ENCODE assay signal across 16 mouse cellular contexts in genomic region chr1:180288872-180289468, GRCm38 (mm10). TPM values are rescaled to one million over a fixed set of nuclear protein-coding genes. Genes with fewer than 3 reads are reported as not detected.
DNase-seq lines count a peak whose midpoint lies in the region; ATAC-seq lines count a peak whose summit lies in the region.
"Had no signal": no experiment of that assay in that cellular context is flagged by ENCODE, and none has a peak within 500 bp of the region (broad histone marks: within the 10 kb centered on the region; RNA-seq: fewer than 3 reads in every experiment).

No protein-coding gene starts in this region.

- WGBS in kidney, embryonic 14.5 days: 79% methylated on average over 7 of the region's 7 CpGs
- 79% methylated on average over 7 of the region's 7 CpGs for WGBS in intestine, embryonic 15.5 days
- WGBS in stomach, embryonic 15.5 days: 77% methylated on average over 7 of the region's 7 CpGs

- ATAC-seq in kidney, embryonic 14.5 days (ENCODE audit: low FRiP score, low TSS enrichment): no peak; the same call in 1 of the 2 replicates
- ATAC-seq in intestine, embryonic 15.5 days: peak; percentile 50
- no peak for ATAC-seq in stomach, embryonic 15.5 days (ENCODE audit: insufficient read depth, low FRiP score, low read depth)
- no peak for ATAC-seq in monocyte, adult 5-6 weeks (replicated peaks; ENCODE audit: insufficient number of reproducible peaks, low FRiP score, low TSS enrichment, poor library complexity, severe bottlenecking)
- ATAC-seq: hindbrain, postnatal 0 days had no signal

- no peak overlapping the region for H3K9ac ChIP-seq in kidney, embryonic 14.5 days (ENCODE audit: low read depth, low read length)
- no peak overlapping the region for H3K9ac ChIP-seq in intestine, embryonic 15.5 days
- H3K9ac ChIP-seq in stomach, embryonic 15.5 days: no peak overlapping the region
- H3K9ac ChIP-seq: embryonic facial prominence, embryonic 15.5 days; forebrain, embryonic 12.5 days; limb, embryonic 15.5 days had no signal

- H3K9me3 ChIP-seq in kidney, embryonic 14.5 days (ENCODE audit: control insufficient read depth, low read length): no peaks in the 10 kb centered on the region
- no peaks in the 10 kb centered on the region for H3K9me3 ChIP-seq in intestine, embryonic 15.5 days
- H3K9me3 ChIP-seq in stomach, embryonic 15.5 days: no peaks in the 10 kb centered on the region
- H3K9me3 ChIP-seq: embryonic facial prominence, embryonic 15.5 days; forebrain, embryonic 12.5 days; limb, embryonic 15.5 days had no signal

- H3K27ac ChIP-seq in kidney, embryonic 14.5 days (ENCODE audit: low read depth, low read length): no peak overlapping the region
- no peak overlapping the region for H3K27ac ChIP-seq in intestine, embryonic 15.5 days
- 0 out of 2 replicates have a peak overlapping the region, but pooled peaks have one; percentile 6 for H3K27ac ChIP-seq in stomach, embryonic 15.5 days
- H3K27ac ChIP-seq: embryonic facial prominence, embryonic 15.5 days; forebrain, embryonic 12.5 days; hindbrain, postnatal 0 days; limb, embryonic 15.5 days had no signal

- DNase-seq in kidney, adult 9 months: no peak
- DNase-seq in lung, postnatal 4 days: peak; percentile 22 to 52
- no peak for DNase-seq in lung, postnatal 36 days
- DNase-seq in gastrocnemius, postnatal 36 days: no peak
- DNase-seq: cerebellum, adult 11 months; heart, postnatal 10 days; right cerebral cortex, postnatal 4 days; thymus, postnatal 36 days had no signal

- no peaks in the 10 kb centered on the region for H3K36me3 ChIP-seq in kidney, embryonic 14.5 days (ENCODE audit: control insufficient read depth, insufficient read depth, low read length)
- H3K36me3 ChIP-seq in intestine, embryonic 15.5 days: no peaks in the 10 kb centered on the region
- H3K36me3 ChIP-seq in stomach, embryonic 15.5 days: no peaks in the 10 kb centered on the region
- H3K36me3 ChIP-seq: embryonic facial prominence, embryonic 15.5 days; forebrain, embryonic 12.5 days; limb, embryonic 15.5 days had no signal

- peaks cover 14% of the 10 kb centered on the region for H3K4me1 ChIP-seq in kidney, embryonic 14.5 days (ENCODE audit: control insufficient read depth, insufficient read depth, low read length)
- H3K4me1 ChIP-seq in intestine, embryonic 15.5 days (replicated peaks): peaks cover 27% of the 10 kb centered on the region
- peaks cover 19% of the 10 kb centered on the region for H3K4me1 ChIP-seq in stomach, embryonic 15.5 days

- H3K27me3 ChIP-seq in kidney, embryonic 14.5 days (ENCODE audit: control insufficient read depth, insufficient read depth, low read length): no peaks in the 10 kb centered on the region
- no peaks in the 10 kb centered on the region for H3K27me3 ChIP-seq in intestine, embryonic 15.5 days (replicated peaks)
- no peaks in the 10 kb centered on the region for H3K27me3 ChIP-seq in stomach, embryonic 15.5 days (replicated peaks)
- H3K27me3 ChIP-seq: embryonic facial prominence, embryonic 15.5 days; limb, embryonic 15.5 days had no signal

- intact Hi-C loops in gastrocnemius, postnatal 36 days (cut with DNase I): loop anchor here (2.0 kb wide), 1 partner anchor 16 kb away; no protein-coding TSS in a partner anchor

- 0 out of 2 replicates have a peak overlapping the region, but pooled peaks have one; percentile 5 for H3K4me2 ChIP-seq in kidney, embryonic 14.5 days (replicated peaks; ENCODE audit: low read depth, low read length)
- H3K4me2 ChIP-seq in intestine, embryonic 15.5 days (replicated peaks): peak overlapping the region; percentile 36
- H3K4me2 ChIP-seq in stomach, embryonic 15.5 days: no peak overlapping the region
- H3K4me2 ChIP-seq: embryonic facial prominence, embryonic 15.5 days; forebrain, embryonic 12.5 days; limb, embryonic 15.5 days had no signal

- H3K4me3 ChIP-seq in kidney, embryonic 14.5 days (ENCODE audit: low read length): no peak overlapping the region
- no peak overlapping the region for H3K4me3 ChIP-seq in intestine, embryonic 15.5 days (replicated peaks)
- no peak overlapping the region for H3K4me3 ChIP-seq in stomach, embryonic 15.5 days (replicated peaks)
- H3K4me3 ChIP-seq: embryonic facial prominence, embryonic 15.5 days; forebrain, embryonic 12.5 days; limb, embryonic 15.5 days had no signal

RNA-seq across cellular contexts. Expression of gene Psen2, which starts 25.7 kb away (rescaled TPM):
- 15.4 and 17.1 TPM in 2 replicates for polyA plus RNA-seq in kidney, embryonic 14.5 days (2014; fragmentation: Nextera tagmentation; extraction: Ambion mirVana)
- 16.0 and 21.6 TPM in 2 replicates for polyA plus RNA-seq in intestine, embryonic 15.5 days (2015; fragmentation: Nextera tagmentation; extraction: Ambion mirVana)
- 19.2 and 20.3 TPM in 2 replicates for polyA plus RNA-seq in stomach, embryonic 15.5 days (2015; fragmentation: Nextera tagmentation; extraction: Ambion mirVana)
- 1 to 10 TPM; 7.9 to 8.0 TPM for total RNA-seq in gastrocnemius, postnatal 36 days (2021)
- total RNA-seq in monocyte, adult 5-6 weeks (2017): 30.1 to 38.0 TPM (median 30.6 TPM) in 3 replicates

RNA-seq across cellular contexts. Expression of gene Itpkb, which starts 41.3 kb away (rescaled TPM):
- 7.3 and 7.7 TPM in 2 replicates for polyA plus RNA-seq in kidney, embryonic 14.5 days (2014; fragmentation: Nextera tagmentation; extraction: Ambion mirVana)
- 6.9 and 8.2 TPM in 2 replicates for polyA plus RNA-seq in intestine, embryonic 15.5 days (2015; fragmentation: Nextera tagmentation; extraction: Ambion mirVana)
- polyA plus RNA-seq in stomach, embryonic 15.5 days (2015; fragmentation: Nextera tagmentation; extraction: Ambion mirVana): 8.9 and 9.4 TPM in 2 replicates
- total RNA-seq in gastrocnemius, postnatal 36 days (2021): 10 to 100 TPM; 16.0 to 18.2 TPM
- 32.2 to 77.3 TPM (median 38.3 TPM) in 3 replicates for total RNA-seq in monocyte, adult 5-6 weeks (2017)

Comparison
In these comparisons a context has a peak if more than half of its experiments do, and no peak if none do; other contexts are left out.
1. DNase-seq: peak in lung, postnatal 4 days (2 of 2); none in kidney, adult 9 months (single experiment), lung, postnatal 36 days (single experiment) and gastrocnemius, postnatal 36 days (0 of 2).